Mouse (Mus musculus) ovary, postnatal 36 days (tissue): Measurements from ENCODE around the gene Capn1.

Experiments used
- DNase-seq: peaks from one replicate; pipeline ENCODE4 v3.0.0; 2022; ENCODE audit warnings: low spot score, mixed read lengths

The Capn1 gene

GRCm38 (mm10) chr19:5990033-5990432 is 25.7 kb downstream of the Capn1 start:
- no peak for DNase-seq

GRCm38 (mm10) chr19:5989585-5989984 is 26.1 kb downstream of the Capn1 start:
- no peak for DNase-seq

GRCm38 (mm10) chr19:5988815-5989452 is 26.8 kb downstream of the Capn1 start:
- peak; percentile 82 for DNase-seq

GRCm38 (mm10) chr19:5988027-5988814 is 27.5 kb downstream of the Capn1 start:
- DNase-seq, result no peak

- no peak for DNase-seq
Observed at GRCm38 (mm10) chr19:5986043-5986442, 29.7 kb downstream of the Capn1 start, which contains the start of gene Slc22a20. TSS of gene Slc22a20 (minus strand) at chr19:5986143.

- DNase-seq, result no peak
Observed at GRCm38 (mm10) chr19:5980477-5980876, 35.2 kb downstream of the Capn1 start.

- DNase-seq, result no peak
Observed at GRCm38 (mm10) chr19:5977717-5978116, 38.0 kb downstream of the Capn1 start.

GRCm38 (mm10) chr19:5975676-5976075 is 40.0 kb downstream of the Capn1 start:
- DNase-seq, result no peak

GRCm38 (mm10) chr19:5975112-5975511 is 40.6 kb downstream of the Capn1 start:
- DNase-seq, result no peak

GRCm38 (mm10) chr19:5967664-5968063 is 48.0 kb downstream of the Capn1 start:
- no peak for DNase-seq

GRCm38 (mm10) chr19:5966786-5967185 is 48.9 kb downstream of the Capn1 start:
- DNase-seq, result no peak

GRCm38 (mm10) chr19:5965910-5966309 is 49.8 kb downstream of the Capn1 start:
- DNase-seq, result no peak

- DNase-seq, result peak; percentile 66
Observed at GRCm38 (mm10) chr19:5965280-5965679, 50.4 kb downstream of the Capn1 start.

- no peak for DNase-seq
Observed at GRCm38 (mm10) chr19:5964804-5965203, 50.9 kb downstream of the Capn1 start.

GRCm38 (mm10) chr19:5963883-5964562 is 51.7 kb downstream of the Capn1 start, which contains the start of gene Pola2:
TSS of gene Pola2 (minus strand) at chr19:5964202.
- peak; percentile 88 for DNase-seq

- DNase-seq, result no peak
Observed at GRCm38 (mm10) chr19:5962651-5963050, 53.0 kb downstream of the Capn1 start.

- no peak for DNase-seq
Observed at GRCm38 (mm10) chr19:5957371-5957770, 58.3 kb downstream of the Capn1 start.

GRCm38 (mm10) chr19:5956685-5957084 is 59.0 kb downstream of the Capn1 start:
- peak; percentile 75 for DNase-seq

GRCm38 (mm10) chr19:5955704-5956670 is 59.7 kb downstream of the Capn1 start:
- no peak for DNase-seq

GRCm38 (mm10) chr19:5954936-5955335 is 60.8 kb downstream of the Capn1 start:
- DNase-seq, result no peak

GRCm38 (mm10) chr19:5954031-5954710 is 61.5 kb downstream of the Capn1 start:
- no peak for DNase-seq
